Mouse (Mus musculus) heart, embryonic 13.5 days (tissue): ENCODE measurements around the gene Tspan15. TPM values are rescaled to one million over a fixed set of nuclear protein-coding genes. Genes with fewer than 3 reads are reported as not detected.

Source experiments
- ATAC-seq: fragments of 200-750 bp; cut with Nextera tagmentation; 2 replicates; pipeline ENCODE4 v1.8.0; 2017; ENCODE audit warnings: moderate TSS enrichment; ENCODE audit not compliant: insufficient number of reproducible peaks, low FRiP score, low TSS enrichment; ENCODE audit errors: extremely low read depth
- H3K27ac ChIP-seq: fragments of 300-500 bp; sonication (generic); replicated peaks from 2 replicates; pipeline ENCODE4 v1.5.1; 2015; ENCODE audit warnings: moderate library complexity, mild to moderate bottlenecking, inconsistent platforms
- H3K27me3 ChIP-seq: fragments of 300-500 bp; sonication (generic); replicated peaks from 2 replicates; pipeline ENCODE4 v1.6.1; 2015; ENCODE audit warnings: mild to moderate bottlenecking, inconsistent platforms
- H3K36me3 ChIP-seq: fragments of 300-500 bp; sonication (generic); 2 replicates; pipeline ENCODE4 v1.6.1; 2015; ENCODE audit warnings: mild to moderate bottlenecking, inconsistent platforms
- H3K4me1 ChIP-seq: fragments of 300-500 bp; sonication (generic); 2 replicates; pipeline ENCODE4 v1.6.1; 2015; ENCODE audit warnings: inconsistent platforms
- H3K4me2 ChIP-seq: fragments of 300-500 bp; sonication (generic); 2 replicates; pipeline ENCODE4 v1.6.1; 2015; ENCODE audit warnings: inconsistent platforms, mild to moderate bottlenecking, moderate library complexity
- H3K4me3 ChIP-seq: fragments of 300-500 bp; sonication (generic); 2 replicates; pipeline ENCODE4 v1.5.1; 2015; ENCODE audit warnings: moderate library complexity, mild to moderate bottlenecking, inconsistent platforms
- H3K9ac ChIP-seq: fragments of 300-500 bp; sonication (generic); 2 replicates; pipeline ENCODE4 v1.6.1; 2015; ENCODE audit warnings: inconsistent platforms, mild to moderate bottlenecking, moderate library complexity
- H3K9me3 ChIP-seq: fragments of 300-500 bp; sonication (generic); 2 replicates; pipeline ENCODE4 v1.6.1; 2016; ENCODE audit warnings: inconsistent platforms
- WGBS: fragments of 180-500 bp; shearing (Covaris S2); methylation state at CpG from one replicate; pipeline ENCODE4 v1.1.7; 2015; ENCODE audit warnings: mixed read lengths; 5-methylcytosine and 5-hydroxymethylcytosine counted together
- polyA plus RNA-seq: library from polyadenylated mRNA; unstranded; fragments of >200 nt; fragmentation: Nextera tagmentation; extraction: Ambion mirVana; gene quantifications from 2 replicates; pipeline ENCODE4 v1.2.1, GENCODE M21; 2015

Tspan15 gene
- polyA plus RNA-seq, 1 experiment from 2014 or later, result 7.0 TPM

- Histone ChIP-seq H3K9ac (no peak overlapping the region), H3K27me3 (peaks cover 30% of the 10 kb centered on the region), H3K27ac (no peak overlapping the region), H3K4me1 (peaks cover 7% of the 10 kb centered on the region; the same call in 1 of the 2 replicates), H3K9me3 (no peaks in the 10 kb centered on the region), H3K4me3 (no peak overlapping the region), H3K4me2 (no peak overlapping the region), H3K36me3 (no peaks in the 10 kb centered on the region)
- WGBS, result 63% methylated on average over 4 of the region's 4 CpGs
- no peak for ATAC-seq
Measured at GRCm38 (mm10) chr10:62189910-62190309, 41.1 kb downstream of the Tspan15 start.

GRCm38 (mm10) chr10:62189303-62189702 lies 41.7 kb downstream of the Tspan15 start:
- Histone ChIP-seq H3K27me3 (peaks cover 35% of the 10 kb centered on the region), H3K36me3 (no peaks in the 10 kb centered on the region), H3K4me2 (no peak overlapping the region), H3K27ac (no peak overlapping the region), H3K4me1 (peaks cover 7% of the 10 kb centered on the region; the same call in 1 of the 2 replicates), H3K4me3 (no peak overlapping the region), H3K9me3 (no peaks in the 10 kb centered on the region), H3K9ac (no peak overlapping the region)
- 50% methylated on average over 3 of the region's 3 CpGs for WGBS
- no peak for ATAC-seq

- 21% methylated on average over 7 of the region's 7 CpGs for WGBS
- no peak for ATAC-seq
- peaks cover 42% of the 10 kb centered on the region for H3K27me3 ChIP-seq
Measured at GRCm38 (mm10) chr10:62186882-62187281, 44.2 kb downstream of the Tspan15 start.

GRCm38 (mm10) chr10:62183053-62183452 lies 48.0 kb downstream of the Tspan15 start:
- Histone ChIP-seq H3K27me3 (peaks cover 37% of the 10 kb centered on the region), H3K4me3 (no peak overlapping the region), H3K4me2 (no peak overlapping the region), H3K27ac (no peak overlapping the region), H3K36me3 (no peaks in the 10 kb centered on the region), H3K9ac (no peak overlapping the region), H3K9me3 (no peaks in the 10 kb centered on the region), H3K4me1 (no peaks in the 10 kb centered on the region)
- ATAC-seq, result no peak
- 2% methylated on average over 10 of the region's 10 CpGs for WGBS

More at GRCm38 (mm10) chr10:62186882-62187281, 44.2 kb downstream of the Tspan15 start:
- no peak overlapping the region for H3K9ac ChIP-seq
- no peak overlapping the region for H3K4me2 ChIP-seq
- no peaks in the 10 kb centered on the region for H3K36me3 ChIP-seq
- H3K9me3 ChIP-seq, result no peaks in the 10 kb centered on the region
- peaks cover 4% of the 10 kb centered on the region; the same call in 1 of the 2 replicates for H3K4me1 ChIP-seq
- no peak overlapping the region for H3K4me3 ChIP-seq
- no peak overlapping the region for H3K27ac ChIP-seq

GRCm38 (mm10) chr10:62182471-62183014 lies 48.5 kb downstream of the Tspan15 start:
- Histone ChIP-seq H3K27ac (no peak overlapping the region), H3K9me3 (no peaks in the 10 kb centered on the region), H3K4me3 (no peak overlapping the region), H3K36me3 (no peaks in the 10 kb centered on the region), H3K27me3 (peaks cover 34% of the 10 kb centered on the region), H3K4me2 (no peak overlapping the region), H3K9ac (no peak overlapping the region), H3K4me1 (no peaks in the 10 kb centered on the region)
- 71% methylated on average over 6 of the region's 6 CpGs for WGBS
- ATAC-seq, result no peak

GRCm38 (mm10) chr10:62181701-62182100 lies 49.4 kb downstream of the Tspan15 start:
- Histone ChIP-seq H3K4me3 (no peak overlapping the region), H3K4me1 (no peaks in the 10 kb centered on the region), H3K36me3 (no peaks in the 10 kb centered on the region), H3K27ac (no peak overlapping the region), H3K4me2 (no peak overlapping the region), H3K9me3 (no peaks in the 10 kb centered on the region), H3K9ac (no peak overlapping the region), H3K27me3 (peaks cover 34% of the 10 kb centered on the region)
- ATAC-seq, result no peak
- WGBS, result 46% methylated on average over 3 of the region's 3 CpGs

- H3K27me3 ChIP-seq, result peaks cover 31% of the 10 kb centered on the region
- WGBS, result 79% methylated on average over 3 of the region's 3 CpGs
- H3K4me2 ChIP-seq, result no peak overlapping the region
- H3K9me3 ChIP-seq, result no peaks in the 10 kb centered on the region
- H3K36me3 ChIP-seq, result no peaks in the 10 kb centered on the region
- H3K4me3 ChIP-seq, result no peak overlapping the region
- no peak for ATAC-seq
- no peak overlapping the region for H3K27ac ChIP-seq
- H3K4me1 ChIP-seq, result no peaks in the 10 kb centered on the region
- no peak overlapping the region for H3K9ac ChIP-seq
Measured at GRCm38 (mm10) chr10:62179944-62180343, 51.1 kb downstream of the Tspan15 start.

- Histone ChIP-seq H3K4me3 (no peak overlapping the region), H3K27me3 (peaks cover 39% of the 10 kb centered on the region), H3K9ac (no peak overlapping the region), H3K27ac (no peak overlapping the region), H3K4me1 (peaks cover 4% of the 10 kb centered on the region; the same call in 1 of the 2 replicates), H3K4me2 (no peak overlapping the region), H3K9me3 (no peaks in the 10 kb centered on the region), H3K36me3 (no peaks in the 10 kb centered on the region)
- 49% methylated on average over 15 of the region's 15 CpGs for WGBS
- ATAC-seq, result no peak
Measured at GRCm38 (mm10) chr10:62174533-62175313, 56.3 kb downstream of the Tspan15 start.

GRCm38 (mm10) chr10:62173941-62174448 lies 57.1 kb downstream of the Tspan15 start:
- Histone ChIP-seq H3K9ac (no peak overlapping the region), H3K9me3 (no peaks in the 10 kb centered on the region), H3K36me3 (no peaks in the 10 kb centered on the region), H3K4me1 (peaks cover 4% of the 10 kb centered on the region; the same call in 1 of the 2 replicates), H3K4me3 (no peak overlapping the region), H3K27me3 (peaks cover 39% of the 10 kb centered on the region), H3K4me2 (no peak overlapping the region), H3K27ac (no peak overlapping the region)
- no peak for ATAC-seq
- 51% methylated on average over 9 of the region's 9 CpGs for WGBS

- Histone ChIP-seq H3K36me3 (no peaks in the 10 kb centered on the region), H3K27me3 (peaks cover 39% of the 10 kb centered on the region), H3K4me2 (no peak overlapping the region), H3K27ac (no peak overlapping the region), H3K9me3 (no peaks in the 10 kb centered on the region), H3K4me1 (peaks cover 4% of the 10 kb centered on the region; the same call in 1 of the 2 replicates), H3K9ac (no peak overlapping the region), H3K4me3 (no peak overlapping the region)
- WGBS, result 6% methylated on average over 9 of the region's 9 CpGs
- no peak for ATAC-seq
Measured at GRCm38 (mm10) chr10:62172841-62173553, 58.1 kb downstream of the Tspan15 start.

GRCm38 (mm10) chr10:62162410-62162809 lies 68.6 kb downstream of the Tspan15 start:
- no peak for ATAC-seq
- Histone ChIP-seq H3K9me3 (no peaks in the 10 kb centered on the region), H3K27me3 (peaks cover 20% of the 10 kb centered on the region), H3K9ac (no peak overlapping the region), H3K27ac (no peak overlapping the region), H3K4me1 (no peaks in the 10 kb centered on the region), H3K4me2 (no peak overlapping the region), H3K36me3 (no peaks in the 10 kb centered on the region), H3K4me3 (no peak overlapping the region)
- WGBS, result 41% methylated on average over 10 of the region's 10 CpGs
